Mouse (Mus musculus): Measurements from ENCODE around the gene Tfeb. TPM values are rescaled to one million over a fixed set of nuclear protein-coding genes. Genes with fewer than 3 reads are reported as not detected.

Gene Tfeb
- polyA plus RNA-seq (2017; shearing (Covaris generic)), result 26.9 TPM

GRCm38 (mm10) chr17:47736856-47737255, at the start of gene Tfeb:
Gene Tfeb (plus strand): TSS chr17:47737030.

GRCm38 (mm10) chr17:47688344-47688607, 48.6 kb upstream of the Tfeb start, which contains the start of gene Tomm6:
Gene Tomm6 (minus strand): TSS chr17:47688386.

GRCm38 (mm10) chr17:47688608-47689575, 47.9 kb upstream of the Tfeb start, which contains the start of gene Frs3:
Gene Frs3 (plus strand): TSS chr17:47689030.

DNA sequence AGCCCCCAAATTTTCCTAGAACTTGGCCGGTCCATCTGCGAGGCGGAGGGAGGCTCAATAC, 42.6 kb upstream of the Tfeb start, which contains the start of gene Gm21981:
Gene Gm21981 (minus strand): TSS at position 14 of the 61 bp plus-strand sequence.

GRCm38 (mm10) chr17:47694503-47695336, 42.1 kb upstream of the Tfeb start, which contains the start of gene Prickle4:
Gene Prickle4 (minus strand): TSS chr17:47694736.

GRCm38 (mm10) chr17:47726566-47726965, 10.3 kb upstream of the Tfeb start, which contains the start of gene Pgc:
Gene Pgc (plus strand): TSS chr17:47726842.

DNA sequence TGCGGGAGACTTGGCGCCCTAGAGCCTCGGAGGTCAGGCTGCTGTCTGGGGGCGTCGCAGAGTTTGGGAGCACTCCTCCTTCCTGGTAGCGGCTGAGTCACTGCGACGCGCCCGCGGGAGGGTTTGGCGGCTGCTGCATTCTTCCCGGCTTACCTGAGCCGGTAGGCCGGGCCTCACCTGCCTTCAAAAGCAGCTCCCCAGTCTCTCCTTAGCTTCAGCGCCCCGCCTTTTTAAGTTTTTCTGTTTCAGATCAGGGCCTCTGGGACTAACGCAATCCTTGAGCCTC, 97.6 kb downstream of the Tfeb start, which contains the start of gene Mdfi:
Gene Mdfi (minus strand): TSS at position 210 of the 286 bp plus-strand sequence.

Other genes starting within 250 kb of the Tfeb start
- gene Taf8, start 234.7 kb upstream of the Tfeb start, polyA plus RNA-seq (2017; shearing (Covaris generic)), result 76.8 TPM
- gene Ccnd3, start 232.0 kb upstream of the Tfeb start, polyA plus RNA-seq (2017; shearing (Covaris generic)), result 288 TPM
- gene Bysl, start 125.5 kb upstream of the Tfeb start, polyA plus RNA-seq (2017; shearing (Covaris generic)), result 15.7 TPM
- gene Med20, start 125.4 kb upstream of the Tfeb start, polyA plus RNA-seq (2017; shearing (Covaris generic)), result 42.6 TPM
- gene Gm20517, start 125.4 kb upstream of the Tfeb start, polyA plus RNA-seq (2017; shearing (Covaris generic)), result 3.2 TPM
- 2.6 TPM for gene Usp49, start 106.3 kb upstream of the Tfeb start, polyA plus RNA-seq (2017; shearing (Covaris generic))
- 199 TPM for gene Tomm6, start 48.6 kb upstream of the Tfeb start, polyA plus RNA-seq (2017; shearing (Covaris generic))
- 2.0 TPM for gene Frs3, start 48.0 kb upstream of the Tfeb start, polyA plus RNA-seq (2017; shearing (Covaris generic))
- not detected for gene Gm21981, start 42.6 kb upstream of the Tfeb start, polyA plus RNA-seq (2017; shearing (Covaris generic))
- gene Prickle4, start 42.3 kb upstream of the Tfeb start, polyA plus RNA-seq (2017; shearing (Covaris generic)), result not detected
- not detected for gene Pgc, start 10.2 kb upstream of the Tfeb start, polyA plus RNA-seq (2017; shearing (Covaris generic))
- not detected for gene Mdfi, start 97.7 kb downstream of the Tfeb start, polyA plus RNA-seq (2017; shearing (Covaris generic))
- 17.7 TPM for gene Foxp4, start 187.6 kb downstream of the Tfeb start, polyA plus RNA-seq (2017; shearing (Covaris generic))